In genomic region chr7:143138789-143139188, GRCm38 (mm10) we compare ENCODE assay signal across 9 mouse cellular contexts. TPM values are rescaled to one million over a fixed set of nuclear protein-coding genes. Genes with fewer than 3 reads are reported as not detected.
A peak's percentile ranks its signal among the peaks of the same experiment; 100 is the strongest.
DNase-seq lines count a peak whose midpoint lies in the region; ATAC-seq lines count a peak whose summit lies in the region.
"Had no signal": no experiment of that assay in that cellular context is flagged by ENCODE, and none has a peak within 500 bp of the region (broad histone marks: within the 10 kb centered on the region; RNA-seq: fewer than 3 reads in every experiment).

No protein-coding gene starts in this region.

- H3K9me3 ChIP-seq in neural tube, embryonic 15.5 days (replicated peaks), result no peaks in the 10 kb centered on the region

- H3K36me3 ChIP-seq in neural tube, embryonic 15.5 days, result no peaks in the 10 kb centered on the region

- peak; percentile 58 for DNase-seq in neural tube, embryonic 10.5 days (ENCODE audit: extremely low spot score, low spot score)
- peak; percentile 11 for DNase-seq in T-cell, adult 2 months (ENCODE audit: low spot score)
- peak; percentile 81 to 85 for DNase-seq in cerebellum, postnatal 25 days
- peak; percentile 27 to 65 for DNase-seq in heart, adult 9 months (ENCODE audit: low spot score in 2 of 2)
- peak; percentile 48 to 56 for DNase-seq in layer of hippocampus, postnatal 14 days (ENCODE audit: low spot score in 2 of 2)

- no peak for ATAC-seq in neural tube, embryonic 15.5 days (ENCODE audit: low FRiP score)
- peak; percentile 61 for ATAC-seq in megakaryocyte-erythroid progenitor cell, adult 5-6 weeks (replicated peaks; ENCODE audit: low FRiP score, low TSS enrichment, poor library complexity, severe bottlenecking)
- ATAC-seq in monocyte, adult 5-6 weeks (replicated peaks; ENCODE audit: insufficient number of reproducible peaks, low FRiP score, low TSS enrichment, poor library complexity, severe bottlenecking), result no peak

- H3K4me1 ChIP-seq in neural tube, embryonic 15.5 days, result no peaks in the 10 kb centered on the region

- no peak overlapping the region for H3K4me3 ChIP-seq in neural tube, embryonic 15.5 days (replicated peaks)
- H3K4me3 ChIP-seq: myocyte had no signal

- WGBS in neural tube, embryonic 15.5 days, result 24% methylated on average over 1 of the region's 1 CpGs

- no peak overlapping the region for H3K4me2 ChIP-seq in neural tube, embryonic 15.5 days

- H3K9ac ChIP-seq in neural tube, embryonic 15.5 days (replicated peaks), result no peak overlapping the region

- H3K27me3 ChIP-seq in neural tube, embryonic 15.5 days (replicated peaks), result no peaks in the 10 kb centered on the region

- H3K27ac ChIP-seq in neural tube, embryonic 15.5 days (replicated peaks), result no peak overlapping the region

RNA-seq across cellular contexts. Expression of gene Kcnq1, which starts 32.6 kb away (rescaled TPM):
- polyA plus RNA-seq in neural tube, embryonic 15.5 days (2015; fragmentation: Nextera tagmentation; extraction: Ambion mirVana), result 0.88 and 1.9 TPM in 2 replicates
- 1 to 10 TPM; 1.0 to 1.6 TPM for total RNA-seq in layer of hippocampus, postnatal 14 days (2021)
- total RNA-seq in megakaryocyte-erythroid progenitor cell, adult 5-6 weeks (2014; fragmentation: Nextera tagmentation), result 0.46 TPM in 1 of 2 replicates, not detected in the other
- total RNA-seq in megakaryocyte-erythroid progenitor cell, adult 5-6 weeks (2017), result not detected in 2 replicates
- total RNA-seq in monocyte, adult 5-6 weeks (2017), result not detected in 3 replicates

RNA-seq across cellular contexts. Expression of gene Trpm5, which starts 44.3 kb away (rescaled TPM):
- 1.8 and 3.9 TPM in 2 replicates for polyA plus RNA-seq in neural tube, embryonic 15.5 days (2015; fragmentation: Nextera tagmentation; extraction: Ambion mirVana)
- under 1 TPM; 0.24 to 0.44 TPM for total RNA-seq in layer of hippocampus, postnatal 14 days (2021)
- total RNA-seq in megakaryocyte-erythroid progenitor cell, adult 5-6 weeks (2014; fragmentation: Nextera tagmentation), result 0.13 TPM in 1 of 2 replicates, not detected in the other
- 2.3 TPM in 1 of 2 replicates, not detected in the other for total RNA-seq in megakaryocyte-erythroid progenitor cell, adult 5-6 weeks (2017)
- total RNA-seq in monocyte, adult 5-6 weeks (2017), result 0.11 TPM in 1 of 3 replicates, not detected in the others

Comparison
In these comparisons a context has a peak if more than half of its experiments do, and no peak if none do; other contexts are left out.
1. DNase-seq: peak in every context shown above with its lines; median percentile 83 in cerebellum, postnatal 25 days; 58 in neural tube, embryonic 10.5 days; 52 in layer of hippocampus, postnatal 14 days; 46 in heart, adult 9 months; 11 in T-cell, adult 2 months.